Mouse (Mus musculus): ENCODE results near the gene Usp31.

- TF ChIP-seq CTCF (IDR thresholded peaks at IDR 0.05; ENCODE audit: low read depth) (no peak), EP300 (IDR thresholded peaks at IDR 0.05; ENCODE audit: low read depth) (no peak)
Measured at GRCm38 (mm10) chr7:121754748-121755147, 47.7 kb upstream of the Usp31 start.

All from liver, embryonic 14.5 days (tissue).